ENCODE assay signal across 26 mouse cellular contexts in genomic region chr8:83989243-83989642, GRCm38 (mm10). TPM values are rescaled to one million over a fixed set of nuclear protein-coding genes. Genes with fewer than 3 reads are reported as not detected.
A peak's percentile ranks its signal among the peaks of the same experiment; 100 is the strongest.
DNase-seq lines count a peak whose midpoint lies in the region; ATAC-seq lines count a peak whose summit lies in the region.
"Had no signal": no experiment of that assay in that cellular context is flagged by ENCODE, and none has a peak within 500 bp of the region (broad histone marks: within the 10 kb centered on the region; RNA-seq: fewer than 3 reads in every experiment).

No protein-coding gene starts in this region.

- H3K4me1 ChIP-seq in megakaryocyte, embryonic 14.5 days = peaks cover 37% of the 10 kb centered on the region
- H3K4me1 ChIP-seq: forebrain, embryonic 13.5 days; midbrain, embryonic 10.5 days; midbrain, embryonic 15.5 days had no signal

- H3K4me3 ChIP-seq in megakaryocyte, embryonic 14.5 days (replicated peaks) = peak overlapping the region; percentile 14
- H3K4me3 ChIP-seq: forebrain, embryonic 13.5 days; liver, embryonic 15.5 days; midbrain, embryonic 10.5 days; midbrain, embryonic 15.5 days had no signal

- ATAC-seq in common myeloid progenitor, adult 5-6 weeks (replicated peaks; ENCODE audit: low read depth, poor library complexity, severe bottlenecking) = peak; percentile 88
- ATAC-seq: activated CD4-positive, CD25-positive, alpha-beta regulatory T cell, adult 4 months; forebrain, embryonic 13.5 days; midbrain, embryonic 15.5 days had no signal

- intact Hi-C loops in heart, postnatal 10 days (cut with DNase I) = no loop called here
- intact Hi-C loops in left cerebral cortex, postnatal 36 days (cut with DNase I) = no loop called here

- peak; percentile 92 for DNase-seq in heart, adult 11 months
- no peak for DNase-seq in heart, postnatal 10 days
- no peak for DNase-seq in left cerebral cortex, postnatal 36 days (ENCODE audit: low spot score in 2 of 2)
- no peak for DNase-seq in left cerebral cortex, adult 9 months (ENCODE audit: low spot score in 2 of 2)
- no peak for DNase-seq in layer of hippocampus, adult 18-20 months (ENCODE audit: low spot score in 2 of 2)
- DNase-seq: adrenal gland, adult 2 months; adrenal gland, postnatal 36 days; cerebellum, adult 8-10 months; cerebellum, postnatal 25 days; gastrocnemius, postnatal 10 days; heart, postnatal 4 days; kidney, adult 2 months; kidney, postnatal 36 days; layer of hippocampus, postnatal 36 days; liver; lung, embryonic 14.5 days; lung, postnatal 36 days had no signal

- H3K27me3 ChIP-seq in megakaryocyte, embryonic 14.5 days (replicated peaks) = no peaks in the 10 kb centered on the region
- H3K27me3 ChIP-seq: forebrain, embryonic 13.5 days; liver, embryonic 15.5 days; midbrain, embryonic 15.5 days had no signal

- peaks cover 89% of the 10 kb centered on the region for H3K36me3 ChIP-seq in megakaryocyte, embryonic 14.5 days (replicated peaks; ENCODE audit: low read length)

- H3K9me3 ChIP-seq in megakaryocyte, embryonic 14.5 days = no peaks in the 10 kb centered on the region
- H3K9me3 ChIP-seq: forebrain, embryonic 13.5 days; liver, embryonic 15.5 days; midbrain, embryonic 10.5 days; midbrain, embryonic 15.5 days had no signal

RNA-seq across cellular contexts. Expression of gene Samd1, which starts 8.2 kb away (rescaled TPM):
- 10 to 100 TPM; 30.6 to 39.0 TPM for total RNA-seq in heart, postnatal 10 days (2021)
- 42.2 and 48.2 TPM in 2 replicates for total RNA-seq in common myeloid progenitor, adult 5-6 weeks (2017)
- 72.0 and 104 TPM in 2 replicates for polyA plus RNA-seq in megakaryocyte, embryonic 14.5 days (2012; ENCODE audit: insufficient read depth, low replicate concordance)
- 10 to 100 TPM; 41.5 to 46.6 TPM for total RNA-seq in left cerebral cortex, postnatal 36 days (2021)
- 10 to 100 TPM; 42.1 to 44.4 TPM for total RNA-seq in layer of hippocampus, adult 18-20 months (2021)

RNA-seq across cellular contexts. Expression of gene 1700067K01Rik, which starts 12.1 kb away (rescaled TPM):
- not detected for total RNA-seq in heart, postnatal 10 days (2021)
- total RNA-seq in common myeloid progenitor, adult 5-6 weeks (2017) = 1.4 TPM in 1 of 2 replicates, not detected in the other
- polyA plus RNA-seq in megakaryocyte, embryonic 14.5 days (2012; ENCODE audit: insufficient read depth, low replicate concordance) = 0.75 and 2.7 TPM in 2 replicates
- under 1 TPM in 1 of 2 experiments, not detected in 1; 0.59 TPM for total RNA-seq in left cerebral cortex, postnatal 36 days (2021)
- total RNA-seq in layer of hippocampus, adult 18-20 months (2021) = under 1 TPM; 0.50 to 0.61 TPM

RNA-seq across cellular contexts. Expression of gene Prkaca, which starts 16.4 kb away (rescaled TPM):
- total RNA-seq in heart, postnatal 10 days (2021) = 100 to 1,000 TPM; 398 to 429 TPM
- 26.6 and 28.1 TPM in 2 replicates for total RNA-seq in common myeloid progenitor, adult 5-6 weeks (2017)
- polyA plus RNA-seq in megakaryocyte, embryonic 14.5 days (2012; ENCODE audit: insufficient read depth, low replicate concordance) = 25.3 and 30.8 TPM in 2 replicates
- 100 to 1,000 TPM; 243 to 267 TPM for total RNA-seq in left cerebral cortex, postnatal 36 days (2021)
- total RNA-seq in layer of hippocampus, adult 18-20 months (2021) = 100 to 1,000 TPM; 274 to 277 TPM

RNA-seq across cellular contexts. Expression of gene 2210011C24Rik, which starts 22.7 kb away (rescaled TPM):
- 1 to 10 TPM in 1 of 2 experiments, under 1 TPM in 1; 0.62 to 1.4 TPM for total RNA-seq in heart, postnatal 10 days (2021)
- not detected in 2 replicates for total RNA-seq in common myeloid progenitor, adult 5-6 weeks (2017)
- polyA plus RNA-seq in megakaryocyte, embryonic 14.5 days (2012; ENCODE audit: insufficient read depth, low replicate concordance) = not detected in 2 replicates
- 1 to 10 TPM; 1.3 to 3.1 TPM for total RNA-seq in left cerebral cortex, postnatal 36 days (2021)
- 1 to 10 TPM in 1 of 2 experiments, under 1 TPM in 1; 0.63 to 2.0 TPM for total RNA-seq in layer of hippocampus, adult 18-20 months (2021)
- total RNA-seq: adrenal gland, adult 2 months; adrenal gland, postnatal 36 days had no signal
- polyA plus RNA-seq: embryonic facial prominence, embryonic 11.5 days; forebrain, embryonic 13.5 days; liver, embryonic 15.5 days; neural tube, embryonic 11.5 days had no signal

RNA-seq across cellular contexts. Expression of gene Palm3, which starts 32.0 kb away (rescaled TPM):
- under 1 TPM; 0.19 to 0.20 TPM for total RNA-seq in heart, postnatal 10 days (2021)
- not detected in 2 replicates for total RNA-seq in common myeloid progenitor, adult 5-6 weeks (2017)
- not detected in 2 replicates for polyA plus RNA-seq in megakaryocyte, embryonic 14.5 days (2012; ENCODE audit: insufficient read depth, low replicate concordance)
- total RNA-seq in left cerebral cortex, postnatal 36 days (2021) = 1 to 10 TPM; 1.7 to 2.7 TPM
- total RNA-seq in layer of hippocampus, adult 18-20 months (2021) = 1 to 10 TPM; 3.5 to 4.1 TPM
